ENCODE assay signal across 8 mouse cellular contexts in the genomic region with DNA sequence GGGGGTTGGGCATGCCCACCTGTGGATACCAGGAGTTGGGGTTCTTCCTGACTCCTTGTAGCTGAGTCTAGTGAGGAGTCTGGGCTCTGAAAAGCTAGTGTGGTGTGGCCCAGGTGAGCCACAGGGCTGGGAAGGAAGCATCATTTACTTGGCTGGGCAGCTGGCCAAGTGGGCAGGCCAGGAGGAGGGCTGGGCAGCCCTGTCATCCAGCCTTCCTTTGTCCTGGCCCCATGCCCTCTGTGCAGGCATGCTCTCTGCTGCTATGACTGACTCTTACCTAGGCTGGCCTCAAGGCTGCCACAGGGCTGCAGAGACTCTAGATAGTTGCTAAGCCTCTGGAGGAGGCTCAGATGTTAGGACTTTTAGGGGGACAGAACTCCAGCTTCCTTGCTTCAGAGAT. TPM values are rescaled to one million over a fixed set of nuclear protein-coding genes. Genes with fewer than 3 reads are reported as not detected.
DNase-seq lines count a peak whose midpoint lies in the region; ATAC-seq and TF ChIP-seq lines count a peak whose summit lies in the region.

No protein-coding gene starts in this region.

- H3K4me1 ChIP-seq in heart, embryonic 16.5 days (ENCODE audit: control insufficient read depth, insufficient read depth, low read length): peaks cover 63% of the 10 kb centered on the region
- peaks cover 90% of the 10 kb centered on the region for H3K4me1 ChIP-seq in liver, embryonic 13.5 days (replicated peaks)

- peak; percentile 28 for DNase-seq in Patski (ENCODE audit: low read depth, low spot score)
- peak; percentile 36 for DNase-seq in cerebellum, adult 11 months
- no peak for DNase-seq in liver, embryonic 13.5 days
- peak; percentile 34 for DNase-seq in testis, postnatal 14 days (ENCODE audit: low spot score)
- no peak for DNase-seq in thymus, postnatal 25 days
- no peak for DNase-seq in left cerebral cortex, adult 2 months (ENCODE audit: extremely low spot score in 1 of 2, low spot score in 2 of 2)

- H3K9ac ChIP-seq in heart, embryonic 16.5 days (ENCODE audit: low read length): no peak overlapping the region
- peak overlapping the region; percentile 6; the same call in 1 of the 2 replicates for H3K9ac ChIP-seq in liver, embryonic 13.5 days

- 0 out of 2 replicates have a peak overlapping the region, but pooled peaks have one; percentile 5 for H3K27ac ChIP-seq in heart, embryonic 16.5 days (ENCODE audit: low read length)
- no peak overlapping the region for H3K27ac ChIP-seq in liver, embryonic 13.5 days
- H3K27ac ChIP-seq in left cerebral cortex, adult 2 months: no peak overlapping the region

- intact Hi-C loops in left cerebral cortex, adult 2 months (cut with DNase I): no loop called here

- in situ Hi-C loops in Patski (cut with MboI; ENCODE audit: low pct_unique_long_range_greater_than_20kb): no loop called here

- POLR2A ChIA-PET in Patski (lab: Charles Lee): interaction anchor here (0.8 kb wide), 1 partner anchor 12 kb away, joined by 8 read pairs; no protein-coding TSS in a partner anchor

- peak; percentile 67 for ATAC-seq in Patski
- ATAC-seq in heart, embryonic 16.5 days (replicated peaks; ENCODE audit: extremely low read depth, insufficient read depth, low FRiP score): peak; percentile 83
- peak; percentile 29; the same call in 1 of the 2 replicates for ATAC-seq in liver, embryonic 13.5 days (ENCODE audit: low read depth)
- ATAC-seq in inflammation-experienced regulatory T-cells, adult 6 months: no peak

- no peaks in the 10 kb centered on the region for H3K9me3 ChIP-seq in heart, embryonic 16.5 days (replicated peaks; ENCODE audit: control insufficient read depth, low read length)
- H3K9me3 ChIP-seq in liver, embryonic 13.5 days (replicated peaks): no peaks in the 10 kb centered on the region

- TF ChIP-seq CTCF in Patski (IDR thresholded peaks at IDR 0.05): no peak
- no peak for TF ChIP-seq CTCF in left cerebral cortex, adult 2 months (IDR thresholded peaks at IDR 0.05)

- CTCF ChIA-PET in Patski (lab: Charles Lee): interaction anchor here (1.0 kb wide), 1 partner anchor 38 kb away, joined by 3 read pairs; no protein-coding TSS in a partner anchor

- H3K27me3 ChIP-seq in Patski: no peaks in the 10 kb centered on the region
- no peaks in the 10 kb centered on the region for H3K27me3 ChIP-seq in heart, embryonic 16.5 days (ENCODE audit: control insufficient read depth, insufficient read depth, low read length)
- H3K27me3 ChIP-seq in liver, embryonic 13.5 days: no peaks in the 10 kb centered on the region

- no peak overlapping the region for H3K4me2 ChIP-seq in heart, embryonic 16.5 days (ENCODE audit: low read depth, low read length)
- no peak overlapping the region for H3K4me2 ChIP-seq in liver, embryonic 13.5 days

- no peaks in the 10 kb centered on the region for H3K36me3 ChIP-seq in heart, embryonic 16.5 days (ENCODE audit: control insufficient read depth, insufficient read depth)
- no peaks in the 10 kb centered on the region for H3K36me3 ChIP-seq in liver, embryonic 13.5 days

- H3K4me3 ChIP-seq in heart, embryonic 16.5 days (ENCODE audit: low read length): no peak overlapping the region
- H3K4me3 ChIP-seq in liver, embryonic 13.5 days (replicated peaks): no peak overlapping the region
- H3K4me3 ChIP-seq in left cerebral cortex, adult 2 months: no peak overlapping the region

RNA-seq across cellular contexts. Expression of a gene that starts 42.0 kb away (rescaled TPM):
- polyA plus RNA-seq in Patski (2021): 31.1 TPM
- polyA plus RNA-seq in heart, embryonic 16.5 days (2015; fragmentation: Nextera tagmentation; extraction: Ambion mirVana): 6.6 and 8.4 TPM in 2 replicates
- 3.5 and 3.7 TPM in 2 replicates for polyA plus RNA-seq in liver, embryonic 13.5 days (2015; fragmentation: Nextera tagmentation; extraction: Ambion mirVana)
- 1 to 10 TPM; 5.3 to 7.3 (median 5.7) TPM for polyA plus RNA-seq in inflammation-experienced regulatory T-cells, adult 6 months (2017; shearing (Covaris generic))
- total RNA-seq in left cerebral cortex, adult 2 months (2021): 10 to 100 TPM; 24.4 to 25.4 TPM

Comparison
In these comparisons a context has a peak if more than half of its experiments do, and no peak if none do; other contexts are left out.
1. DNase-seq: peak in Patski (single experiment), cerebellum, adult 11 months (single experiment) and testis, postnatal 14 days (single experiment); none in liver, embryonic 13.5 days (single experiment), thymus, postnatal 25 days (single experiment) and left cerebral cortex, adult 2 months (0 of 2).